Comparison of ENCODE assay signal across 9 mouse cellular contexts in the genomic region with DNA sequence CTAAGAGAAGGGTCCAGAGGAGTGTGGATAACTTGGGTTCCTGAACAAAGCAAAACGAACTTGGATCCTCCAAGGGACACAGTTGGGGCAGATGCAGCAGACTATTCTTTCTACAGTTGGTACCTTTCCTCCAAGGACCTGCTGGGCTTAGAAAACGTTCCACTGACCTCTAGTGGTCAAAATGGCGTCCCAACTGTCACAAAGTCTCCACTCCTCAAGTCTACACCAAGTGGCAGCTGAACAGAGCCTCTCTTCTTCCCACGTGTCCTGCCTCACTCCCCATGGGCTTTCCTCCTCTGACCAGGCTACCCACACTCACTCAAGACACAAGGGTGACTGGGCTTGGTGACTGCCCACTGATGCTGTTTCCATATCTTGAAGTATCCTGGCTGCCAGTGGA.
DNase-seq lines count a peak whose midpoint lies in the region; ATAC-seq and TF ChIP-seq lines count a peak whose summit lies in the region.
"Had no signal": no experiment of that assay in that cellular context is flagged by ENCODE, and none has a peak within 500 bp of the region (broad histone marks: within the 10 kb centered on the region; RNA-seq: fewer than 3 reads in every experiment).

No protein-coding gene starts in this region.

- peak; percentile 82 for TF ChIP-seq CTCF in lung, postnatal 0 days (IDR thresholded peaks at IDR 0.05)

- H3K9me3 ChIP-seq in heart, embryonic 10.5 days: no peaks in the 10 kb centered on the region
- no peaks in the 10 kb centered on the region for H3K9me3 ChIP-seq in lung, postnatal 0 days (ENCODE audit: low read length)
- H3K9me3 ChIP-seq: embryonic facial prominence, embryonic 12.5 days had no signal

- H3K27me3 ChIP-seq in heart, embryonic 10.5 days (ENCODE audit: insufficient read depth, poor library complexity, severe bottlenecking): no peaks in the 10 kb centered on the region
- no peaks in the 10 kb centered on the region for H3K27me3 ChIP-seq in lung, postnatal 0 days (replicated peaks; ENCODE audit: insufficient read depth, low read length)
- H3K27me3 ChIP-seq: embryonic facial prominence, embryonic 12.5 days had no signal

- H3K36me3 ChIP-seq in heart, embryonic 10.5 days: no peaks in the 10 kb centered on the region
- no peaks in the 10 kb centered on the region for H3K36me3 ChIP-seq in lung, postnatal 0 days (ENCODE audit: insufficient read depth, low read length)
- H3K36me3 ChIP-seq: embryonic facial prominence, embryonic 12.5 days had no signal

- ATAC-seq in hematopoietic stem cell, adult 5-6 weeks (replicated peaks in 1 of 2; ENCODE audit: insufficient read depth in 1 of 2, low FRiP score in 2 of 2, low TSS enrichment in 1 of 2, low read depth in 1 of 2, poor library complexity in 2 of 2, severe bottlenecking in 2 of 2): peak; percentile 50 to 65
- ATAC-seq in lung, postnatal 0 days: peak; percentile 52; the same call in 1 of the 2 replicates

- WGBS in heart, embryonic 10.5 days: 12% methylated on average over 4 of the region's 4 CpGs
- WGBS in lung, postnatal 0 days: 6% methylated on average over 4 of the region's 4 CpGs

- no peak overlapping the region for H3K27ac ChIP-seq in heart, embryonic 10.5 days
- H3K27ac ChIP-seq in lung, postnatal 0 days (ENCODE audit: low read length): no peak overlapping the region
- H3K27ac ChIP-seq: embryonic facial prominence, embryonic 12.5 days had no signal

- DNase-seq in heart, embryonic 10.5 days (ENCODE audit: low spot score): peak; percentile 73
- DNase-seq in heart, adult 9 months (ENCODE audit: low spot score in 2 of 2): no peak
- DNase-seq in B cell, adult 2 months: peak; percentile 33 to 43
- peak; percentile 23 for DNase-seq in R1 (ENCODE audit: low read depth, low spot score)
- DNase-seq in lung, postnatal 0 days (ENCODE audit: low spot score): peak; percentile 66
- peak; percentile 48 for DNase-seq in thymus, postnatal 0 days (ENCODE audit: low spot score)
- DNase-seq in urinary bladder, postnatal 10 days (ENCODE audit: low spot score): no peak

- TF ChIP-seq EP300 in lung, postnatal 0 days (IDR thresholded peaks at IDR 0.05): no peak

- peaks cover 31% of the 10 kb centered on the region for H3K4me1 ChIP-seq in heart, embryonic 10.5 days
- peaks cover 7% of the 10 kb centered on the region; the same call in 1 of the 2 replicates for H3K4me1 ChIP-seq in lung, postnatal 0 days (ENCODE audit: insufficient read depth, low read depth, low read length)

- no peak overlapping the region for H3K9ac ChIP-seq in lung, postnatal 0 days (replicated peaks; ENCODE audit: low read depth)
- H3K9ac ChIP-seq: embryonic facial prominence, embryonic 12.5 days had no signal

- H3K4me3 ChIP-seq in heart, embryonic 10.5 days: no peak overlapping the region
- no peak overlapping the region for H3K4me3 ChIP-seq in lung, postnatal 0 days (ENCODE audit: low read depth, low read length)
- H3K4me3 ChIP-seq: embryonic facial prominence, embryonic 12.5 days had no signal

- no peak overlapping the region for H3K4me2 ChIP-seq in lung, postnatal 0 days (replicated peaks; ENCODE audit: low read depth, low read length)
- H3K4me2 ChIP-seq: embryonic facial prominence, embryonic 12.5 days had no signal

Comparison
In these comparisons a context has a peak if more than half of its experiments do, and no peak if none do; other contexts are left out.
1. DNase-seq: peak in heart, embryonic 10.5 days (single experiment), B cell, adult 2 months (2 of 2), R1 (single experiment), lung, postnatal 0 days (single experiment) and thymus, postnatal 0 days (single experiment); none in heart, adult 9 months (0 of 2) and urinary bladder, postnatal 10 days (single experiment).